Mouse (Mus musculus) thymus, postnatal 0 days (tissue): Measurements from ENCODE around the gene Poglut1. TPM values are rescaled to one million over a fixed set of nuclear protein-coding genes. Genes with fewer than 3 reads are reported as not detected.

Experiments used
- DNase-seq: peaks from one replicate; pipeline ENCODE4 v3.0.0-alpha.2; 2015; ENCODE audit warnings: low spot score
- polyA plus RNA-seq: library from polyadenylated mRNA; unstranded; fragments of >200 nt; fragmentation: Nextera tagmentation; extraction: Ambion mirVana; gene quantifications from 2 replicates; pipeline ENCODE4 v1.2.1, GENCODE M21; 2015

The Poglut1 gene
- polyA plus RNA-seq = 25.3 and 28.4 TPM in 2 replicates

DNA sequence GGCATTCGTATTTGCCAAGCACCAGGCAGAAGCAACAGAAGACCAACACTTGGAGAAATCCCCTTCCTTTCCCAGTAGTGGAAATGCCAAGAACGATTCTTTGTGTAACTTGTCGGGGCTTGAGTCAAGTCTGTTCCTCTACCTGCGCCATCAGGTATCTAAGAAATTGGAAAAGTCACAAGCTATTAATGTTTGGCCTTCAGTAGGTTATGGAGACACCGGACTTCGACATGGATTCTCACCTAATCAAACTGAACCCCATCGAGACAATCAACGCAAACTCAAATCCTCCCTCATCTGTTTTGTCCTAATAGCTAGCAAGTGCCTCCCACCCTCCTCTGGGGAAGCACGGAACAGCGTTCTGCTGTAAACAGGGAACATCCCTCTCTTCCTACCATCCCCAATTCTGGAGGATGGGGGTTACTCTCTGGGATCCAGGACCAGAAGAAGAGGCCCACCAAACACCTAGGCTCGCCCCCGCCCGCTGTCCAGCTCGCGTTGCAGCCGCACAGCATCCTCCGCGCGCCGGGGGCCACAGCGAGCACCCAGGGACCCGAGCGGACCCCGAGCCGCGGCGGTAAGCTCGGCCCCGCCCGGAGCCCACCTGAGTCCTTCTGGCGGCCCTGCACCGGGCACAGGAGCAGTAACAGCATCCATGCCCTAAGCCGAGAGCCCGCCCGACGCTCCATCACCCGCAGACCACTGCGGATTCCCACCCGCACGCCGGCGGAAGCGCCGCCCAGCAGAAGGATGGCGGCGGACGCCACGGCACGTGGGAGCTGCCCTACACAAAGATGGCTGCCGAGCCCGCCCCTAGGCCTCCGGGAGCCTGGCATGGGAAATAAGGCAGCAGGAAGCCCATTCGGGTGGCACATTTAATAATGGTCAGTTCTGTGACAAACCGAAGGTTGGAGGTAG, at the start of gene Poglut1:
TSS of gene Poglut1 (minus strand) at position 780 of the 918 bp plus-strand sequence.
- peak; percentile 74 for DNase-seq

DNA sequence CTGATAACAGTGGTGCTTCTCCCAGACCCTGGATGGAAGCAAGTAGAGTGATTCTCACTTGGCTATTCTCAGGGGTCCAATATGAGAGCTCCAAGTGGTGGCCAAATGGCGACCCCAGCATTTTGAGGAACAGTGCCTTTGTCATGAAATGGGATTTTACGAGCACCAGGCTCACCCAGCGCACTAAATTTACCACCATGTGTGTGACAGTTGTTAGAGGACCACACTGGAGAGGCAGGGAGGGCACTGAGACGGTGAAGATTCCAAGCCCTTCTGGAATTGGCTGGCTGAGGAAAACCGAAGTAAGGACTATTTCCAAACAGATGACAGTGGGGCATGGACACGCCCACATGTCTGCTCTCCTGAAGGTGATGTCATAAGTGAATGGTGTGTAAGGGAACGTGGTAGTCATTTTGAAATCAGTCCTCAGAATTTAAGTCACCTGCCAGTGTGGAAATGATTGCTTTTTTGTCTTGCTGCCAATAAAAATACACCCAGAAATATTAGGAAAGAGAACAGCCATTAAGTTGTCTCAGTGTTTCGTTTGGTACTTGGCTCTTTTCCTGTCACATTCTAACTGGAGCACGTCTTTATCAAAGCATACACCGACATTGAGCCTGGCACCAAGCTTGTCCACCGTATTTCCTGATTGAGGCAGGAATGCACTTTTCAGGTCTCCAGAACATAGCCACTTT, 49.1 kb upstream of the Poglut1 start:
- no peak for DNase-seq

DNA sequence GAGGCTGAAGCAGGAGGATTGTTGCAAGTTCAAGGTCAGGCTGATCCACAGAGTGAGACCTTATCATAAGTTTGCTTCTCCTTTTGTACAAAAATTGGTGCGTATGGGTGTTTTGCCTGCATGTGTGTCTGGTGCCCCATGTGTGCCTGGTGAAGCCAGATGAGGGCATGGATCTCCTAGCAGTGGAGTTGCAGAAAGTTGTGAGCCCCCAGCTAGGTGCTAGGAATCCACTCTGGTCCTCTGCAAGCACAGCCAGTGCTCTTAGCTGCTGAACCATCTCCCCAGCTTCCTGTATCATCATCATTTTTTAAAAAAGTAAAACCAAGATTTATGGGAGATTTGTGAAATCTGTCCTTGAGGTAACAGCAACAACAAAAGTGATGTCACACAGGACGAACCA, 46.6 kb upstream of the Poglut1 start:
- DNase-seq = no peak

DNA sequence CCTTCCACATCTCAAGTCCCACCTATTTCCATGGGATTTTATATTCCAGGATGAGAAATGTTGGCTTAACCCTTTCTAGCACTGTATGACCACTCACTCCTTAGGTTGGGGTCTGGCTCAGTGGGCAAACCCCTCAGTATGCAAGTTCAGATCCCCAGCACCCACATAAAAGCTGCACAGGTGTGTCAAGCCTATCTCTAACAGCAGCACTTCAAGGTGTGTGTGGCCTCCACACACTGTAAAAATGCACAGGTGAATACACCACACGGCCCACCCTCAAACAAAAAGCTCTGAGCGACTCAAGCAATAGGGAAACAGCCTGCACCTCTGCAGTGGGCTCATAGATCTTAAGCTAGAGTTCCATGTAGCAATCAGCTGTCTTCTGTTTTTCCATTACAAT, 46.0 kb upstream of the Poglut1 start:
- no peak for DNase-seq

DNA sequence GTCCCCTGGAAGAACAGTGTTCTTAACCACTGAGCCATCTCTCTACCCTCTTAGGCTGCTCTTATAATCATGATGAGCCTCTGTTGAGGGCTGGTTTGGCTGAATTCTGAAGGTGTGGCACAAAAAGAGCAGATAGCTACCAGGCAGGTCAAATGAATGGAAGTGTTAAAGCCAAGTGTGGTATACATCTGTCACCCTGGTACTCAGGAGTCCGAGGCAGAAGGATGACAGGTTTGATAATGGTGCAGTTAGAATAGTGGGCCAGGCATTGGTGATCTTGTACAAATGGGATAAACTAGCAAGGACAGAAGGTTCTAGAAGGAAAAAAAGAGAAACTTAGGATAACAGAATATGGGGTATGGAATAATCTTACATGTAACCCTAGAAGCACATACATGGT, 44.4 kb upstream of the Poglut1 start:
- DNase-seq = no peak

DNA sequence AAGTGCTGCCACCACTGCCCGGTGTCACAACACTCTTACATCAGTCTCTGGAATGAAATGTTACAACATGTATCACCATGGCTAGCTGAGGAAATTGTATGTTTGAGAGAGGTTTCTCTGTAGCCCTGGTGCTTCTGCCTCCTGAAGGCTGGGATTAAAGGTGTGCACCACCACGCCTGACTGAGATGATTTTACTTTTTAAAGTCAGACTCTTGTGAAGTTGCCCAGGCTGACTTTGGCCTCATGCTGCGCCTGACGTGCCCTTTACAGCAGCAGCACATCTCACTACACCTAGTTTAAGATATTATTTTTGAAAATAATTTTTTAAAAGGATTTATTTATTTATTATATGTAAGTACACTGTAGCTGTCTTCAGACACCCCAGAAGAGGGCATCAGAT, 42.9 kb upstream of the Poglut1 start:
- DNase-seq = no peak

DNA sequence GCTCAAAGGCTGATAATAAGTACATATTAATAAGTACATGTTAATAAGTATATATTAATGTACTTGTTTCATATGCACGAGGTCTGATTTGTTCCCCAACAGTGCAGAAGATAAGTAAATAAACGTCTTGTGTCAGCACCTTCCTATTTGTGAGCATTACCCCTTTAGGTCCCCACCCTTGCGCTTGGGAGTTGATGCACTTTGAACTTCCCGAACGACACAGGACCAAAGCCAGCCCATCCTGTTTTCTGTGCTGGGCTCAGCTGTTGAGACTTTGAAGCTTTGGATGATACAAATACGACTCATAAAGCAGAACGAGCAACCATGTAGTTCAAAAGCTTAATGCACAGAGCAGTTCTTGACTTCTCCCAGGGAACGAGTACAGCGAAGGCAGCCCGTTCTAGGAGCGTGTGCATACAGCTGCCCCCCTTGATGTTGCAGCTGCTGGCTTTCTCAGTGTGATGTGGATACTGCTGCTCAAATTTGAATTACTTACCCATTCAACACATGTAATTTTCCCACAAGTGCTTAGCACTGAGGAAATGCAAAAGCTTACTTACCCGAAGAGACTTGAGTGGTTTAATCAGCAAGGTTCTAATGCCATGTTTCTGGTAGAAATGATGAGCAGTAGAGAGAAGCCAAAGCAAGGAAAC, 42.1 kb upstream of the Poglut1 start:
- no peak for DNase-seq

DNA sequence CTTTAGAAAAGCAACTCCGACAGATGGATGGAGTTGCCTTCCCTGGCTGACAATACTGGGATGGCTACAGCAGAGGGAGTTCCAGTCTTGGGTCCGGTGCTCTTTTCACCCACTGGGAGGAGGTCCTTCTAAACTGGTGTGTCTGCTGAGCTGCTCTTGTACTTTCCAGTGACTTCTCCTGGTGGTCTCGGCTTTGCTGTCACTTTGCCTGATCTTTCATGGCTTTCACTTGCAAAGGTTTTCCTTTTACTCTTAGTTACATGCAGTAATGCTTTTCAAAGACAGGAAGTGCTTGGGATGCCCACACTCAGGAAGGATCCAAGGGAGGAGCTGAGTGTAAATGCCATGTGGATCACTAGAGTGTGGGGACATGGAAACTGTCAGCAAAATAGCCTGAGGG, 41.4 kb upstream of the Poglut1 start:
- DNase-seq = no peak

DNA sequence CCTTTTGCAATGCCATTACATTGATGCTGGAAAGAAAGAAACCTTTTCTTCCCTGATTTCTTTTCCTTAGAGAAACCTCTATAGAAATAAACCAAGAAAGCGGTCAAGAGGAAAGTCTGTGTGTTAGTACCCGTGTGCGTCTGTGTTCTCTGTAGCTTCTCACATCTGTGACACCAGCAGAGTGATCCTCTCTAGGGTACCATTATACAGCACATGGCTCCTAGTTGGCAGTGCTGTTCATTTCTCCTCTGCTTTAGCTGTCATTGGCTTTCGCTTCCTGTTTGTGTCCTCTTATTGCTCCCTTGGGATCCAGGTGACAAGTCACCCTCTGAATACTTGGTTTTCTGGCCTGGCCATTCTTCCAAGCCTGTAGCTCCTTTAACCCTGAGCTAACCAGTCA, 37.5 kb upstream of the Poglut1 start:
- no peak for DNase-seq

DNA sequence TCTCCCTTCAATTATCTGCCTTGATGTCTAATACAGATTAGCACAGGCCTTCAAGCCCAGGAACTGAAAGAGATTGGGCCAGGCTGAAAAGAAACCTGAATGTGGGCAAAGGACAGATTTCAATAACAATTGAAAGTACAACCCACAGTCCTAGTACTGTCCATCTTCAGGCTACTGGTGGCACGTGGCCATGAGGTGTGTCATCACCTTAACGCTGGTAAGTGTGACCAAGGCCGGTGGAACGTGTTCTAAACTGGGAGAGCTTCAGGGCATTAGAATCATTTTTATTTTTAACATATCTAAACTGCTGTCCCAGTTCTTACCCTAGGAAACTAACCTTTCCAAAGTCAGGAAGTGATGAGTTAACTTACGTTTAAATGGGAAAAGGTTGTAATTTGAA, 37.1 kb upstream of the Poglut1 start:
- DNase-seq = no peak

DNA sequence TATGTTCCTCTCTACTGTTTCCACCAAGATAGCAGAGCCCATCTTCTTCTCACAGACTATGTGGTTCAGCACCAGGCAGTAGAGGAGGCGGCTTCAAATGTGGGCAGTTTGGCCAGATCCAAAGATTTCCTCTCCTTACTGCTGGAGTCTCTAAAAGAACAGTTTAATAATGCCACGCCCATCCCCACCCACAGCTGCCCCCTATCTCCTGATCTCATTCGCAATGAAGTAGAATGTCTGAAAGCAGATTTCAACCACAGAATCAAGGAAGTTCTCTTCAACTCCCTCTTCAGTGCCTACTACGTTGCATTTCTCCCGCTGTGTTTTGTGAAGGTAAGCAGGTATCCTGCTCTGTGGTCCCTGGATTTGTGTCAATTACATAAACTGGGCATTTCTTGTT, 35.1 kb upstream of the Poglut1 start:
- DNase-seq = no peak

DNA sequence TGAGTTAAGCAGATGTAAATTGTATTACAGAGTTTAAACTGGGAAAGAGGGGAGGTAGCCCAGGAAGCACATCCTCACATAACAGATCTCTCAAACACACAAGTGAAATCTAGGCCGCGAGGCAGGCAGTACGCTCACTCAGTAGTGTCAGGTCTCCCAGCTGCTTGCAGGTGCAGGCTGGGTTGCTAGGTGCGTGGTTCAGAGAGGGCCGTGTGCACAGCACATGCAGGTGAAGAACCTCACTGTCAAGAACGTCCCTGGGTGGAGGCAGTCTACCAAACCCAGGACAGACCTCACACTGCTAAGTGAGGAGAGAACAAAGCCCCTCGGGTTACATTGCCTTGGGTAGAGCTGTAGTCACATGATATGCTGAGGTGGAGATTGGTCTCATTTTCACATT, 34.7 kb upstream of the Poglut1 start:
- peak; percentile 82 for DNase-seq

DNA sequence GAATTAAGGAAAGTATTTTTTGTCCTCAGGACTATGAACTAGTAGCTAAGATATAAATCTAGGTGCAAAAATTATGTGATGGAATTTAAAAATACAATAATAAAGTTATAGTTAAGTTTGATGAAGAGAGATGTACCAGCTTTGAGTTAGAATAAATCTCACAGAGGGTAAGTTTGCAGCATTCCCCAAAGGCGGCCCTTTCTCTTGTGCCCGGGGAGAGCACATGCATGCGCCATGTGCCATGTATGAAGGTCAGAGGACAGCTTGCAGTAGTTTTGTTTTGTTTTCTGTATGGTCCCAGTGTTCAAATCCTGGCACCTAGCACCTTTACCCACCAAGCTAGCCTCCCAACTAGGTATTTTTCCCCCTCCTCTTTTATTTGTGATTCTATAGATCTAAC, 21.4 kb upstream of the Poglut1 start:
- no peak for DNase-seq

DNA sequence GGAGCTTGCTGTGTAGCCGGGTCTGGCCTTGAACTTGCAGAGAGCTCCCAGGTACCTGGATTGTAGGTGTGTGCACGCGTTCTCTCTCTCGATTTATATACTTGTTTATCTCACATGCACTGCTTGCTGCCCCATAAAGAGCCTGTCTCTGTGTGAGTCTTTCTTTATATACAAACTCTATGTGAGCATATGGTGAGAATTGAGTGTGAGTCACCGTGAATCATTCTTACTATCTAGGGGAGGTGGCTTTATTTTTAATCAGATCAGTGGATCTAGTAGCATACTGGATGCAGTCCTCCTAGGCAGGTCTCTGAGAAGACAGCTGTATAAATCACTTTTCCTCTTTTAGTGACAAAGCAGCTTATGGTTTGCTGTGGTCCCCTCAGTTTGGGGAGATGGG, 18.1 kb upstream of the Poglut1 start:
- no peak for DNase-seq

DNA sequence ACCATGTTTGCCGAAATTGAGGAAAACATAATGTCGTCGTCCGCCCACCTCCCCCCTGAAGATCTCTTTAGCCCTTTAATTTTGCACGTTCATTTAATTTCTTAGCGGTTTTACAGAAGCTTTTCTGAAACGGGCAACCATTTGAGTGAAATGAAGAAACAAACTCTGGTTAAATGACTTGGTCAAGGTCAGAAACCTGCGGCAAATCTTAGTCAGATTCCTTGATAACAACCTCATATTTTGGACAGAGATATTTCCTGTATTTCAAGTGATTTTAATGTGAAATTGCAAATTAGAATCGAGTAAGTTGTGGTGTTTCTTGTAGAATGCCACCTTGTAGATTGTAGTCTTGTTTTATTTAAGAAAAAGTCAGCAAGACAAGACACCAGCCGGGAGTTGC, 13.5 kb upstream of the Poglut1 start:
- no peak for DNase-seq

DNA sequence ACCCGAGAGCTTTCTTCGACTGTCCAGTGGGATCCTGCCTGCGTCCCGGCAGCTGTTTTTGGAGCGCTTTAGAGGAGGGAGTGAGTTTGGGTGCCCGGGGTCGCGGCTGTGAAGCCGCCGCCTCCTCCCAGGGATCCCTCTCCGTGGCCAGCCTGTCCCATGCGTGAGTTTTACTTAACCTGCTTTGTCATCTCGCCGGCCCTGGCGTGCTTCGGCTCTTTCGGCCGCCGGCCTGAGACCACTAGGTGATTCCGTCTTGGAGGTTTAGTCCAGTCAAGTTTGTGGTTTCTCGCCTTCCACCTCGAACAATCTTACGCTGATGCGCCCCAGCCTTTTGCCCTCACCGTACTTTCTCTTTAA, 12.9 kb upstream of the Poglut1 start:
- no peak for DNase-seq

DNA sequence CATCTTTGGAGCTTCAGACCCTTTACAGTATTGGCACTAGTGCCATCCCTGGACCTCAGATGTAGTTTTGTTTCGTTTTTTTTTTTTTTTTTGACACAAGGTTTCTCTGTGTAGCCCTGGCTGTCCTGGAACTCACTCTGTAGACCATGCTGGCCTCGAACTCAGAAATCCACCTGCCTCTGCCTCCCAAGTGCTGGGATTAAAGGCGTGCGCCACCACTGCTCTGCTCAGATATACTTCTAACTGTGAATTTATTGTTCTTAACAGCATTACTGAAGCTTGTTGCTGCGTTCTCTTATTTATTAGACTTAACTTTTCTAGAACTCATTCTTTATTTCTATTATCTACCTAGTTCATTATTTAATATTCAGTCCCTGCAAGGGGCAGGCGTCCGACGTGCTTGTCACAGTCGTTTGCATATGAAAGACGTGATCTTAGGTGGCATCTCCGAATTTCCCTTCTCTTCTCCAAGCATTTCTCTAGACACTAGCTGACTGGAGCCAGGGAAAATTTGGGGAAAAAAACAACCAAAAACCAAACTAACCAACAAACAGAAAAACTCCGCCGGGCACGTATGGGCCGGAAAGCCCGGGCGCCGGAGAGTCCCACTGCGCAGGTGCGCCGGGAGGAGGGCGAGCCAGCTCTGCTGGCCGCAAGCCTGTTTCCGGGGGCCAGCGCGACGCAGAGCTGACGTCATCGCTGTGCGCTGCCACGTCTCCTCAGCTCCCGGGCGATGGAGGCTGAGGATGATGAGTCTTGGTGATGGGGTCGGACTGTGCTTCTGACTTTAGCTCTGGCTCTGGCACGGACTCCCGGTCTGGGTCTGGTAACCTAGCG, 12.3 kb upstream of the Poglut1 start:
- peak; percentile 95 for DNase-seq

DNA sequence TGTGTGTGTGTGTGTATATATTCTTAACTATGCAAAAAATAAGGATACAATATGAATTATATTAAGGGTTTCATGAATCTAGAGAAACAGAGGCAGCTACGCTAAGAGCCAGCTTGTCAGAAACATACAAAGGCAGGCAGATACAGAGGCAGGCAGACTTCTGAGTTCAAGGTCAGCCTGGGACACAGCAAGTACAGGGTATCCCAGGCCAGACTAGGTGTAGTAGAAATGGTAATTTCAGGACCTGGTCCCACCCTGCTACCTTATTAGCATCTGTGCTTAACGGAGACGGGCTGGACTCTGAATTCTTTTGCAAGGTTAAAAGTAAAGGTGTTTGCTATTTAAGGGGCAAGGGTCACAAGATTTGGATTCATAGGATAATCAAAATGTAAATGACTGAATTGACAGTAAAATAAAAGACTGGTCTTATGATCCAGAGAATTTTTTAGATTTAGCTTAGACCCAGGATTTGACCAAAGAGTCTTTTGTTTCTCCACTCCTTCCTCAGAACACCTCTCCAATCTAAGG, 8.2 kb upstream of the Poglut1 start, which contains the start of gene Tmem39a:
TSS of gene Tmem39a (plus strand) at position 478 of the 528 bp plus-strand sequence.
- no peak for DNase-seq

DNA sequence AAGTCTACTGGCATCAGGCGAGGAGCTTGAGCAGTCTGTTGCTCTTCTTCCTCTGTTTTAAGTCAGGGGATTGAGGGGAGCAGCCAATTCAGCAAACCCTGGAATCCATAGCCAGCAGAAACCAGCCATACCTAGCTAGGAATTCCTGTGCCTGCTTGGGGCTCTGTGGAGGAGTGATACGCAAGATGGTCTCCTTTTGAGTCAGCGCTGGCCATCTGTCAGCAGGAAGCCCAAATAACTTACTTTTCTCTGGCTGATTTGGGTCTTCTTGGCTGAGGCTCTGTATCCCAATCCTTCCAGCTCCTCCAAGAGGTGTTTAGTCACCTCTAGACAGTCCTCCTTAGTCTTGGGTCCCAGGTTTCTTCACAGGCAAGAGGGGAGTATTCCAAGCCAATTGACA, 5.9 kb upstream of the Poglut1 start:
- no peak for DNase-seq

DNA sequence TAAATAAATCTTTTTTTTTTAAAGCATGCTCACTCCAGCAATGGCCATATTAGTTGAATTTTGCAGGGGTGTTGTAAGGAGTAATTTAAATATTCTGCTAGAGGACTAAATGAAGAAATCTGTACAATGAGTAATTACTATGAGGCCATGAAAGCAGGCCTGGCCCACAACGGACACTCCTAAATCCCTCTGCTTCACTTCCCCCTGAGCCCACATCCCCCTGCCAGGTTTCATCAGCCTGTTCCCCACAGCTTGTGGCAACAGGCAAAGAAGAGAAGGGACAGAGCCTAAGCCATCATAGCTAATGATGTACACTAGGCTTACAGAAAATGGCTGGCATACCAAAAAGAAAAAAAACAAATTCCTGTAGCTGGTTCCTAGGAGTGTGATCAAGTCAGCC, 2.1 kb downstream of the Poglut1 start:
- DNase-seq = no peak
